Mouse (Mus musculus): ENCODE results near the gene Eif4a1.
"Not testable (repeated sequence)": the region's sequence is repeated elsewhere in the genome, so short reads cannot be mapped to it uniquely, and the experiment has no call there.

Eif4a1 gene

GRCm38 (mm10) chr11:69633128-69633866 lies 38.9 kb downstream of the Eif4a1 start:
- DNase-seq (ENCODE audit: low spot score): peak; percentile 53

DNA sequence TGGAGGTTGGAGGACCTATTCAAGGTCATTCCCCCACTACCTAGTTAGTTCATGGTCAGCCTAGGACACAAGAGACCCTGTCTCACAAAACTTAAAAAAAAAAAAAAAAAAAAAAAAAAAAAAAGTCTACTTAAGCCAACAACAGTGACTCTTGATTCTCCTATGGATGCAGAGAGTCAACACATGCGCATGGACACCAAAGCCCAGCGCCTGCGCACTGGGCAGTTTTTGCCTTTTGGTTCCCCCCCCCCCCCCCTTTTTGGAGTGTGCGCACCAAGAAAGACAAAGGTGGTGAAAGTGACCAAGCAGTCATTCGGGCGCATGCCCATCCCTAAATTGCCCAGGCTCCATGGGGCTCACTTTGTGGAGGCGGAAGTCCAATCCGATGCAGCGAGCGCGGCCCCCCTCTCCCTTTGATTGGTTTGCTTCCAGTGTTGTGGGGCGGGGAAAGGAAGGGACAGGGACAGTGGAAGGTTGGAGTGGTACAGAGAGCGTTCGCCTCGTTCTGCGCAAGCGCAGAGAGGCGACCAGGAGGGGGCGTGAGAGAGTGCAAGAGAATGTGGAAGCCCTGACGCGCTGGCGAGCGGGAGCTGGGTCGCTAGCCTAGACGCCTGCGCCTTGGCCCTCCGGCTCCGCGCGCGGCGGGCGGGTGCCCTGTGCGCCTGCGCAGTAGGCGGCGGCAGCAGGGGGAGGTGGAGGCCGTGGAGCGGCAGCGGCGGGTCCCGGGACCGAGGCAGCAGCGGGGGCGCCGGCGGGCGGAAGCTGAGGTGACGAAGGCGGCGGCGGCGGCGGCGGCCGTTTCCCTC lies 39.7 kb downstream of the Eif4a1 start, which contains the start of gene Fxr2:
Gene Fxr2 (plus strand): TSS at position 707 of the 806 bp plus-strand sequence.
- peak; percentile 100 for DNase-seq (ENCODE audit: low spot score)

- no peak for DNase-seq (ENCODE audit: low spot score)
These were observed 42.4 kb downstream of the Eif4a1 start for GRCm38 (mm10) chr11:69629802-69630201.

DNA sequence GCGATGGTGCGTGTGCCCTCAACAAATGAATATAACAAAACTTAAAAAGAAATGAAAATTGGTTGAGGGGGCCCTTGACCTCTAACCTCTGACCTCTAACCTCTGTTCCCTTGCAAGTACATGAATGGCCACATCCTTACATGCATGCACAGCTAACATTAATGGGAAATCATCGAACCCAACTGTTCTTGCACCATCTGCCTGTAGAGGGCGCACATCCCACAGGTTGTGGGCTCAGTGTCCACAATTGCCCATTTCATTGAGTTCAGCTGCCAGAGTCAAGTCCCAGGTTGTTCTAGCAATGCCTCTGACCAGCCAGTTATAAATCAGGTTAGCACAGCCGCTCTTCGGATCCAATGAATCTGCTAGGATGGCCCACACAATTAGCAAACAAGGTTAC lies 43.9 kb downstream of the Eif4a1 start:
- peak; percentile 76 for DNase-seq (ENCODE audit: low spot score)

GRCm38 (mm10) chr11:69624339-69624738 lies 47.9 kb downstream of the Eif4a1 start:
- DNase-seq (ENCODE audit: low spot score): not testable (repeated sequence)

- DNase-seq (ENCODE audit: low spot score): no peak
These were observed 49.2 kb downstream of the Eif4a1 start for GRCm38 (mm10) chr11:69623006-69623405.

- DNase-seq (ENCODE audit: low spot score): no peak
These were observed 49.8 kb downstream of the Eif4a1 start for GRCm38 (mm10) chr11:69622406-69622805.

GRCm38 (mm10) chr11:69621571-69622268 lies 50.5 kb downstream of the Eif4a1 start, which contains the start of gene Sat2:
TSS of gene Sat2 (plus strand) at chr11:69622024.
- peak; percentile 34 for DNase-seq (ENCODE audit: low spot score)

- no peak for DNase-seq (ENCODE audit: low spot score)
These were observed 51.7 kb downstream of the Eif4a1 start for GRCm38 (mm10) chr11:69620394-69621081.

DNA sequence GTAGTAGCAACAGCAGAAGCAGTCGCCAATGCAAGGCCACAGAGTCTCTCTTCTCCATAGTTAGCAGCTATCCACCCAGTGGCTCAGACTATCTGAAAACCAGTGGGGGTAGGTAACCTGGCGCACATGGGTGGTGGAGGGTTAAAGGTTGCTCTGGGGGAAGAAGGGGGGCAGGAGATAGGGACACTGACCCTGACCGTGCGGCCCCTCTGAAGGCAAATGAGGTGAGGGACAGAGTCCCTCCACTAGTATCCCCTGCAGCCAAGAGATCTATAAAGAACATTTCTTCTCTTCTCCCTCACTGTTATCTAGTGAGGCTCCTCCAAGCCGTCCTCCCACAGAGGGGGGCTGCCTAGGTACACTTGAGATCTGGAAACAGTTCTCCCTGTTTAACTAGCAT lies 54.4 kb downstream of the Eif4a1 start, which contains the start of gene Shbg:
Gene Shbg (minus strand): TSS at position 101 of the 400 bp plus-strand sequence.
- DNase-seq (ENCODE audit: low spot score): no peak
